Mouse (Mus musculus) lung, postnatal 0 days (tissue): ENCODE measurements around the gene Lancl3.

Source experiments
- CTCF ChIP-seq: IDR thresholded peaks from 2 replicates; pipeline ENCODE4 v1.5.1; 2016; ENCODE audit warnings: antibody characterized with exemption, mild to moderate bottlenecking
- EP300 ChIP-seq: IDR thresholded peaks from 2 replicates; pipeline ENCODE4 v1.6.1; 2016; ENCODE audit warnings: antibody characterized with exemption, mild to moderate bottlenecking, control low read depth

GRCm38 (mm10) chrX:9273377-9274002 is 73.8 kb downstream of the Lancl3 start:
- no peak for TF ChIP-seq CTCF
- TF ChIP-seq EP300: no peak
